Mouse (Mus musculus) urinary bladder, postnatal 25 days (tissue): ENCODE data around the gene Slc26a8.

ENCODE experiments used
- DNase-seq: peaks from one replicate; pipeline ENCODE4 v3.0.0; 2022; ENCODE audit warnings: low spot score

Slc26a8 gene

GRCm38 (mm10) chr17:28591476-28591875, 98.6 kb downstream of the Slc26a8 start:
- no peak for DNase-seq

- DNase-seq = no peak
Measured at GRCm38 (mm10) chr17:28590596-28590995, 99.4 kb downstream of the Slc26a8 start.

GRCm38 (mm10) chr17:28588591-28588990, 101.4 kb downstream of the Slc26a8 start:
- DNase-seq = no peak
